Mouse (Mus musculus): ENCODE results near the gene Hist1h2ad. TPM values are rescaled to one million over a fixed set of nuclear protein-coding genes. Genes with fewer than 3 reads are reported as not detected.
"Not testable (repeated sequence)": the region's sequence is repeated elsewhere in the genome, so short reads cannot be mapped to it uniquely, and the experiment has no call there.

The Hist1h2ad gene
- polyA plus RNA-seq, 1 experiment from 2014 or later = 1.8 TPM

DNA sequence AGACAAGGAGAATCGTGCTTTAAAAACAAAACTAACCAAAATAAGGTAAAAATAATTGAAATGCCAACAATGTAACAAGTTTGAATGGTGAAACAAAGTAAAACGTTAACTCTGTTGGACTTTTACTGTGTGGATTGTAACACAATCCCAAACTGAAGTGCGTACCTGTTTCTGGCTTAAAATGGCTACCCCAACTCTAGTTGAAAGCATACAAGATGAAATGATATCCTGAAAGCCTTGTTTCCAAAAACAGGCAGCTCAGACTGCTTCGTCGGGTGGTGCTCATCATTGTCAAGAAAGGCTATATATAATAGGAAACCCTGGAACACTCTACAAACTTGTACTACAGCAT lies 12.7 kb upstream of the Hist1h2ad start:
- not testable (repeated sequence) for H3K9me3 ChIP-seq; H3K36me3 ChIP-seq; H3K4me1 ChIP-seq; ATAC-seq (ENCODE audit: low FRiP score, low read depth); H3K27me3 ChIP-seq
- Histone ChIP-seq H3K9ac (replicated peaks) (peak overlapping the region; percentile 49; the same call in 1 of the 2 replicates), H3K4me3 (peak overlapping the region; percentile 46), H3K4me2 (replicated peaks) (peak overlapping the region; percentile 78), H3K27ac (replicated peaks) (peak overlapping the region; percentile 98)
- WGBS = 0% methylated on average over 2 of the region's 5 CpGs

DNA sequence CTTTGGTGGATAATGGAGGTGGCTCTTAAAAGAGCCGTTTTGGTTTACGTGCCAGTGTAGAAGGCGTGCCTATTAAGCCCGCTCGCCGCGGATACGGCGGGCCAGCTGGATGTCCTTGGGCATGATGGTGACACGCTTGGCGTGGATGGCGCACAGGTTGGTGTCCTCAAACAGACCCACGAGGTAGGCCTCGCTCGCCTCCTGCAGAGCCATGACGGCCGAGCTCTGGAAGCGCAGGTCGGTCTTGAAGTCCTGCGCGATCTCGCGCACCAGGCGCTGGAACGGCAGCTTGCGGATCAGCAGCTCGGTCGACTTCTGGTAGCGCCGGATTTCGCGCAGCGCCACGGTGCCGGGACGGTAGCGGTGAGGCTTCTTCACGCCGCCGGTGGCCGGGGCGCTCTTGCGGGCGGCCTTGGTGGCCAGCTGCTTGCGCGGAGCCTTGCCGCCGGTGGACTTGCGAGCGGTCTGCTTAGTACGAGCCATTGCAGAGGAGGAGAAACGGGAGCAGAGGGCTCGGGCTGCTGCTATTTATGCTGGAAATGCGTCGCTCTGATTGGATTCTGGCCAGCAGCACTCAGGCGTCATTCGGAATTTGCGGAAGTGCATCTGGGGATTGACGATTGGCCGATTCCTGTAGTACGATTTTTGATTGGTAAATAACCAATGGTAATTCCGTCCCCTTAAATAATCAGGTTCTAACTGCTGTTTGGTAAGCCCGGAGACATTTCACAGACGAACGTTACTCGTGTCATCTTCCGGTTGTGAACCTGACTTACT lies 12.1 kb upstream of the Hist1h2ad start, which contains the start of gene Hist1h3e:
Hist1h3e (minus strand) TSS at position 487 of the 777 bp plus-strand sequence.
- Histone ChIP-seq H3K4me2 (replicated peaks) (peak within 1 kb of the TSS; percentile 78), H3K27ac (replicated peaks) (peak within 1 kb of the TSS; percentile 98), H3K4me3 (peak within 1 kb of the TSS; percentile 46), H3K9ac (replicated peaks) (peak within 1 kb of the TSS; percentile 56)
- not testable (repeated sequence) for H3K4me1 ChIP-seq, H3K27me3 ChIP-seq, H3K36me3 ChIP-seq, H3K9me3 ChIP-seq
- peak; percentile 98 for ATAC-seq (ENCODE audit: low FRiP score, low read depth)
- WGBS = under 1% methylated on average over 59 of the region's 67 CpGs

DNA sequence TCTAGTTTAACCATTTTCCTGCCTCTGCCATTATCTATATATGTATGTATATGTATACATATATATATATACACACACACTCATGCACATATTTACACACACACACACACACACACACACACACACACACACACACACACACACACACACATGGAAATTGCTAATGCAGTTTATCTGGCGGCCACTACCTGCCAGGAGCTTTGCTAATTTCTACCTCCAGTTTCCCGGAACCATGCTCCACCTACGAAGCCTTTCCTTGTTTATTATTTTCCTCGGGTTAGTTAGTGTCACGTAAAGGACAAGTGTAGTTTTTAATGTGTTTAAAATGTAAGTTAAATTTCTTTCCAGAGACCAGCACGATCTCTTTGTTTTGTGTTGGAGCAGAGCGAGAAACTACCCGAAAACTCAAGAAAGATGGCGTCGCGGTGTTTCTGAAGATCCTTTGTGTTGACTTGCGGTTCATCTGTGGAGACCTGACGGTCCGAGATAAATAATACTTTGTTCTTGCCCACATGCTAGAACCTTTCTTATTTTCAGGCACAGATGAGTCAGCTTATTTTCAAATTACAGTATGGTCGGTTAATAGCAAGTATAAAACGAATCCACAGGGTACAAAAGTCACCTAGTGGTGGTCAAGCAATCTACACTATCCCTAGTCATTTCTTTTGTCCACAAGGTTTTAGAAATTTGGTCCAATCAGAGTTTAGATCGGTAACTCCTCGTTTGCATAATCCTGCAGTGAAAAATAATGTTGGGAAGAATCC lies 11.3 kb upstream of the Hist1h2ad start:
- H3K9me3 ChIP-seq = no peaks in the 10 kb centered on the region
- peak; percentile 46; the same call in 1 of the 2 replicates for ATAC-seq (ENCODE audit: low FRiP score, low read depth)
- H3K9ac ChIP-seq (replicated peaks) = peak overlapping the region; percentile 56
- H3K4me3 ChIP-seq = peak overlapping the region; percentile 46
- peak overlapping the region; percentile 98 for H3K27ac ChIP-seq (replicated peaks)
- 2% methylated on average over 18 of the region's 18 CpGs for WGBS
- peak overlapping the region; percentile 78 for H3K4me2 ChIP-seq (replicated peaks)
- H3K36me3 ChIP-seq = no peaks in the 10 kb centered on the region
- 0 out of 2 replicates have a peak, but pooled peaks cover 2% of the 10 kb centered on the region for H3K4me1 ChIP-seq
- H3K27me3 ChIP-seq = no peaks in the 10 kb centered on the region

DNA sequence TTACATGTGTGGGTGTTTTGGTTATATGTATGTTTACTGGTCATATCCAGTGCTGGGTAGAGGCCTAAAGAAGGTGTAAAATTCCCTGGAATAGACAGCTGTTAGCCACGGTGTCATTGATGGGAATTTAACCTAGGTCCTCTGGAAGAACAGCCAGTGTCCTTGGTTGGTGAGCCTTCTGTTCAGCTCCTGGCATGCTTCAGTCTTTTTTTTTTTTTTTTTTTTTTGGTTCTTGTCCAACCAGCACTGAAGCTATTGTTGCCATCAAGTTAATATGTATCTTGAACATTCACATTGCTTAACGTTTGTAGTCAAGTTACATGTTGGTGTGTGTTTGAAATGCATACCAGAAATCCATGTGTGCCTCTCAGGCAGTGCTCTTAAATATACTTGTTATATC lies 9.7 kb upstream of the Hist1h2ad start:
- H3K4me1 ChIP-seq = 0 out of 2 replicates have a peak, but pooled peaks cover 2% of the 10 kb centered on the region
- H3K36me3 ChIP-seq = no peaks in the 10 kb centered on the region
- WGBS = 96% methylated on average over 2 of the region's 2 CpGs
- ATAC-seq (ENCODE audit: low FRiP score, low read depth) = no peak
- no peaks in the 10 kb centered on the region for H3K9me3 ChIP-seq
- no peak overlapping the region for H3K4me3 ChIP-seq
- no peak overlapping the region for H3K4me2 ChIP-seq (replicated peaks)
- H3K27me3 ChIP-seq = no peaks in the 10 kb centered on the region
- no peak overlapping the region for H3K9ac ChIP-seq (replicated peaks)
- peak overlapping the region; percentile 98; the same call in 1 of the 2 replicates for H3K27ac ChIP-seq (replicated peaks)

DNA sequence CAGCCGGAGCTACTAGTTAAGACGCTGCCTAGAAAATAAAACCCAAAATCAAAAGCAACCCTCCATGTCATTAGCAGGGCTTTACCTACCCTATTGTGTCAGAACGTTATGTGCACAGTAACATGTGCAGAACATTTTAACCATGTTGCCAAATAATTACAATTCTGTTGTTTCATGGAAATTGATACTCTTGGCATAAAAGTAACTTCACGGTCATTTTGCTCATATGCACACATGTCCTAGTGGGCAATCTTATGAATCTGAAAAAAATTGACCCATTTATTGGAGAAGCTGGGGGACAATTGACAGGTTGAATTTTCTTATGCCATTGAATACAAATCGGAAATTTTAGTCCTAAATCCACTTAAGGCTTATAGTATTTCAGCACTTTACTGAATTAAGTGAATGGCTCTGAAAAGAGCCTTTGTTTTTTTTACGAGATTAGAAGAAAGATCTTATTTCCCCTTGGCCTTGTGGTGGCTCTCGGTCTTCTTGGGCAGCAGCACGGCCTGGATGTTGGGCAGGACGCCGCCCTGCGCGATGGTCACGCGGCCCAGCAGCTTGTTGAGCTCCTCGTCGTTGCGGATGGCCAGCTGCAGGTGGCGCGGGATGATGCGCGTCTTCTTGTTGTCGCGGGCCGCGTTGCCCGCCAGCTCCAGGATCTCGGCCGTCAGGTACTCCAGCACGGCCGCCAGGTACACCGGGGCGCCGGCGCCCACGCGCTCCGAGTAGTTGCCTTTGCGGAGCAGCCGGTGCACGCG lies 3.7 kb upstream of the Hist1h2ad start:
- Histone ChIP-seq H3K9ac (replicated peaks) (peak overlapping the region; percentile 50), H3K27ac (replicated peaks) (peak overlapping the region; percentile 96), H3K4me2 (replicated peaks) (peak overlapping the region; percentile 68), H3K4me1 (peaks cover 19% of the 10 kb centered on the region), H3K4me3 (peak overlapping the region; percentile 42)
- not testable (repeated sequence) for ATAC-seq (ENCODE audit: low FRiP score, low read depth); H3K27me3 ChIP-seq; H3K9me3 ChIP-seq; H3K36me3 ChIP-seq
- 2% methylated on average over 21 of the region's 41 CpGs for WGBS

DNA sequence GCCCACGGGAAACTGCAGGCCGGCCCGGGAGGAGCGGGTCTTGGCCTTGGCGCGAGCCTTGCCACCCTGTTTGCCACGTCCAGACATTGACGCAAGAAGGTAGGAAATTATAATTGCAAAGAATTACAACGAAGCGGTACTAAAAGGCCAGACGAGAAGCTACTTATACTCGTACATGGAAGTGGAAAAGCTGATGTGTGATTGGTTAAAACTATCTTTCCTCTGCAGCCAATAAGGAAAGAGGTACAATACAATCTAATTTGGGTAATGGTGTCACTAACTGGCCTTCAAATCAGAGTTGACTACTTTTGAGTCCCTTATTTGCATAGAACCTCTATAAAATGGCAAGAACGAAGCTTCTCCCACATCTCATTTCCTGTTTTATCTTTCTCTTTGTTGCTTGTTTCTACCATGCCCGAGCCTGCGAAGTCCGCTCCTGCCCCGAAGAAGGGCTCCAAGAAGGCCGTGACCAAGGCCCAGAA lies 3.1 kb upstream of the Hist1h2ad start, which contains the start of the genes Hist1h2ae and Hist1h2bg:
Hist1h2ae (minus strand) TSS at position 199 of the 482 bp plus-strand sequence.
Hist1h2bg (plus strand) TSS at position 375 of the 482 bp plus-strand sequence.
- peak; percentile 91 for ATAC-seq (ENCODE audit: low FRiP score, low read depth)
- no peaks in the 10 kb centered on the region for H3K36me3 ChIP-seq
- peaks cover 20% of the 10 kb centered on the region for H3K4me1 ChIP-seq
- 0% methylated on average over 18 of the region's 18 CpGs for WGBS
- H3K27ac ChIP-seq (replicated peaks) = peak within 1 kb of the TSS; percentile 96
- H3K9me3 ChIP-seq = no peaks in the 10 kb centered on the region
- peak within 1 kb of the TSS; percentile 68 for H3K4me2 ChIP-seq (replicated peaks)
- peak within 1 kb of the TSS; percentile 72 for H3K9ac ChIP-seq (replicated peaks)
- no peaks in the 10 kb centered on the region for H3K27me3 ChIP-seq
- peak within 1 kb of the TSS; percentile 45 for H3K4me3 ChIP-seq

DNA sequence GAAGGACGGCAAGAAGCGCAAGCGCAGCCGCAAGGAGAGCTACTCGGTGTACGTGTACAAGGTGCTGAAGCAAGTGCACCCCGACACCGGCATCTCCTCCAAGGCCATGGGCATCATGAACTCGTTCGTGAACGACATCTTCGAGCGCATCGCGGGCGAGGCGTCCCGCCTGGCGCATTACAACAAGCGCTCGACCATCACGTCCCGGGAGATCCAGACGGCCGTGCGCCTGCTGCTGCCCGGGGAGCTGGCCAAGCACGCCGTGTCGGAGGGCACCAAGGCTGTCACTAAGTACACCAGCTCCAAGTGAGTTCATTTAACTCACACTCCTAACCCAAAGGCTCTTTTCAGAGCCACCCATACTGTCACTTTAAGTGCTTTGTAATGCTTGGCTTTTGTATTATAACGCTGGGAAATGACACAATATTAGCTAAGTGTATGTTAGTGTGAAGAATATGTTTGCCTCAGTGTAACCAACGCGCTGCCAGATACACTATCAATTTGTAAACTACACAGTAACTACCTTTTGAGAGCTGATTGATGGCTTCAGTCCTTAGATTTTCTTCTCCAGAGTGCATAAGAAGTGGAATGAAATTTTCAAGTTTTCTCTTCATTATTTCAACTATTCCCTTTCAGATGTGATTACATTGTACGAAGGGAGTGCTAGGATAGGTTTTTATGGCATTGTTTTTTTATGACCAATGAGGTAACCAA lies 2.5 kb upstream of the Hist1h2ad start:
- WGBS = under 1% methylated on average over 17 of the region's 34 CpGs
- H3K27me3 ChIP-seq; ATAC-seq (ENCODE audit: low FRiP score, low read depth); H3K9me3 ChIP-seq; H3K36me3 ChIP-seq: not testable (repeated sequence)
- H3K4me1 ChIP-seq = peaks cover 26% of the 10 kb centered on the region
- peak overlapping the region; percentile 72 for H3K9ac ChIP-seq (replicated peaks)
- peak overlapping the region; percentile 68 for H3K4me2 ChIP-seq (replicated peaks)
- peak overlapping the region; percentile 96 for H3K27ac ChIP-seq (replicated peaks)
- peak overlapping the region; percentile 45 for H3K4me3 ChIP-seq

DNA sequence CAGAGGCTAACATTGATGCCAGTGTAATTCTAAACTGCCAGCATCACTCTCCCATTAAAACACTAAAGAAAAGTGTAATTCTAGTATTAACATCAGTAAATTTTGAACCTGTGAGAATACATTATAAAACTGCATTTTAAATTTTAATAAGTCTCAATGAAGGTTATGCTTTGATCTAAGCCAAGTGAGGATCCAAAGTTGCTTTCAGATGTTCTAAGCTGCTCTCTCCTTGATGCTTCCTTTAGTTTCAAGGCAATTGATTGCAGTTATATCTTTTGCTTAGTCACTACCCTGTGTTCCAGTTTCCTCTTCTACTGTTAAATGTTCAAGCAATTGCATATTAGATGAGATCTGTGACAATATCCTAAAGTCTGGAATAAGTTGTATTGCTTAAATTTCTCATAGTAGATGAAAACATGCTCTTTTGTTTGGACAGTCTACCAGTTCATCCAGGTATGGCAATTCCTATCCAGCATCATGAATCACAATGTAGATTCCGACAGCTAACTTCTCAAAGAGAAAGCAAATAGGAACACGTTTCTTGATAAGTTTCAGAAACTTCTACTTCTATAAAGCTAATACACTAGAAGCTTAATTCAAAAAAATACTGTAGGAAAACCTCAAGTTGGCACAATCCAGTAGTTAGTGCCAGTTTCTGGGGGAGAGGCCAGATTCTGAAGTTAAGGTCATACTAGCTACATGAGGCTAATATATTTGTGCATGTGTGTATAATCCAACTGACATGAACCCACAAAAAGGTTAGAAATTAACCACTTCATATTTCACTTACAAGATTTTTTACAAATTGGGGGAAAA lies 1.8 kb upstream of the Hist1h2ad start:
- Histone ChIP-seq H3K9me3 (no peaks in the 10 kb centered on the region), H3K9ac (replicated peaks) (peak overlapping the region; percentile 72), H3K4me3 (peak overlapping the region; percentile 45), H3K27ac (replicated peaks) (peak overlapping the region; percentile 96), H3K27me3 (no peaks in the 10 kb centered on the region), H3K4me2 (replicated peaks) (peak overlapping the region; percentile 68), H3K36me3 (no peaks in the 10 kb centered on the region), H3K4me1 (peaks cover 32% of the 10 kb centered on the region)
- 35% methylated on average over 2 of the region's 2 CpGs for WGBS
- no peak for ATAC-seq (ENCODE audit: low FRiP score, low read depth)

DNA sequence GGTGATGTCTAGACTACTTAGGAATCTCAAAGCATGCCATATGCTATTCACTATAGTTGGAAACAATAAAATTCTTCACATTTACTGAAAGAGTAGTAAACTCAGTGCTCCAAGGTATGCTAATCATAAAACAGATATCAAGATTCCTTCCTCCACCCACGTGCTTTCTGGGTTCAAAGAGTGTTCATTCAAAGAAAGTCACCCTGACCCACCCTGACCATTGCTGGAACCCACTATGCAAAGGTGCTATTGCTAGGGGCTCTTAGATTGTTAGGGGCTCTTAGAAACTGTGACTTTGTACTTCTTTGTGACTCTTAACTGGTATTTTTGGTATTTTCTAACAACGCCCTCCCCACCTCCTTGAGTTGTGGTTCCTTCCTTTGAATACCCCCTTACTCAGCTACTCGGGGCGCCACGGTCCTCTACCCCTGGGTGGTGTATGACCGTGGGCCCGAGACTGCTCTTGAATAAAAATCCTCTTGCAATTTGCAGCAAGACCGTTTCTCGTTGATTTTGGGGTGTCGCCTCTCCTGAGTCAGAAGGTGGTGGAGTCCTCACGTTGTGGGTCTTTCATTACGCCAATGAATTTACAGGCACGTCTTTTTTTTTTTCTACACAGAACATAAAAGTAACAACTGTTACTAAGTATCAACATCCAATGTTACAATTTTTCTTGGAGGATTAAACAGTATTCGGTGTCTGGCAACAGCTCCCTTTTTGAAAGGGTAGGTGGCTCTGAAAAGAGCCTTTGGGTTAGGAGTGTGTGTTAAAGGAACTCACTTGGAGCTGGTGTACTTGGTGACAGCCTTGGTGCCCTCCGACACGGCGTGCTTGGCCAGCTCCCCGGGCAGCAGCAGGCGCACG lies 915 bp upstream of the Hist1h2ad start:
- H3K27me3 ChIP-seq; H3K9me3 ChIP-seq; H3K36me3 ChIP-seq; ATAC-seq (ENCODE audit: low FRiP score, low read depth): not testable (repeated sequence)
- Histone ChIP-seq H3K4me1 (peaks cover 32% of the 10 kb centered on the region), H3K9ac (replicated peaks) (peak overlapping the region; percentile 16; the same call in 1 of the 2 replicates), H3K4me3 (peak overlapping the region; percentile 45), H3K27ac (replicated peaks) (peak overlapping the region; percentile 96), H3K4me2 (replicated peaks) (peak overlapping the region; percentile 68)
- 9% methylated on average over 20 of the region's 20 CpGs for WGBS
